Mouse (Mus musculus): ENCODE measurements around the gene Wdr12. TPM values are rescaled to one million over a fixed set of nuclear protein-coding genes. Genes with fewer than 3 reads are reported as not detected.
"Not testable (repeated sequence)": the region's sequence is repeated elsewhere in the genome, so short reads cannot be mapped to it uniquely, and the experiment has no call there.

Gene Wdr12
- total RNA-seq (2015; ENCODE audit: low replicate concordance) (7.6 and 14.3 TPM in 2 replicates), total RNA-seq (2017; ENCODE audit: low replicate concordance) (8.5 and 14.1 TPM in 2 replicates)

DNA sequence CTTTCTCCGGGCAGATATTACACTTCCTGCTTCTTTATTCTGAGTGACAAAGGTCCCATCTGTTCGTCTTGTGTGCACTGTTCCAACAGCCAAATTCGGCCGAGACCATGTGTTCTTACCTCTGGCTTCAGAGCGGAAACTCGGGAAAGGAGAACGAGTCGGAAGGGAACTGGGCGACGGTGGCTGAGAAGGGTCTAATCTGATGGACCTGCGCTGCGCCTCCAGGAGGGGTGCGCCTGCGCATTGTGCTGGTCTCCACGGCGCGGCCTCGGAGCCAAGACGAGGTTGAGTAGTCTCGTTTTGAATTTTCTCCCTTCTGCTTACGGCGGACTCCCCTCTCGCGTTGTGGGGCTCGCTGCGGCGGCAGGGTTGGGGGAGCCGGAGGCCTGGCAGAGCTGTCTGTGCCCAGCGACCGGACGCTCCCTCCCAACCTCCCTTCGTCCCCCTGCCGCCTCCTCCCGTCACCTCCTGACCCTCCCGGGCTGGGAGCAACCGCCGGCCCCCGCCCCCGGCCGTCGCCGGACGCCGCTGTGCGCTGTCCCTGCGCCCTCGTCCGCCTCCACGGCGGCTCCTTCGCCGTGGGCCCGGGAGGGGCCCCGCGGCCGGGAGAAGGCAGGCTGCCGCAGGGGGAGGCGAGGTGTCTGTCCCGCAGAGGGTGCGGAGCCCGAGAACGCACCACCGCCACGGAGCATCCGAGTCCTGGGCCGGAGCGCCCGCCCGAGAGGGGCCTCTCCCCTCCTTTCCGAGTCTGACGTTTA, at the start of gene Wdr12, which contains the start of gene Carf:
Wdr12 (minus strand) TSS at position 622 of the 758 bp plus-strand sequence.
Carf (plus strand) TSS at position 224 of the 758 bp plus-strand sequence.
- ATAC-seq (replicated peaks; ENCODE audit: low FRiP score, poor library complexity, severe bottlenecking), result peak; percentile 93

- no peak for ATAC-seq (replicated peaks; ENCODE audit: low FRiP score, poor library complexity, severe bottlenecking)
Measured at GRCm38 (mm10) chr1:60137346-60137745, 38.9 kb upstream of the Wdr12 start.

- no peak for ATAC-seq (replicated peaks; ENCODE audit: low FRiP score, poor library complexity, severe bottlenecking)
Measured at GRCm38 (mm10) chr1:60117721-60118455, 19.4 kb upstream of the Wdr12 start.

GRCm38 (mm10) chr1:60104582-60104981, 6.1 kb upstream of the Wdr12 start:
- ATAC-seq (replicated peaks; ENCODE audit: low FRiP score, poor library complexity, severe bottlenecking), result no peak

DNA sequence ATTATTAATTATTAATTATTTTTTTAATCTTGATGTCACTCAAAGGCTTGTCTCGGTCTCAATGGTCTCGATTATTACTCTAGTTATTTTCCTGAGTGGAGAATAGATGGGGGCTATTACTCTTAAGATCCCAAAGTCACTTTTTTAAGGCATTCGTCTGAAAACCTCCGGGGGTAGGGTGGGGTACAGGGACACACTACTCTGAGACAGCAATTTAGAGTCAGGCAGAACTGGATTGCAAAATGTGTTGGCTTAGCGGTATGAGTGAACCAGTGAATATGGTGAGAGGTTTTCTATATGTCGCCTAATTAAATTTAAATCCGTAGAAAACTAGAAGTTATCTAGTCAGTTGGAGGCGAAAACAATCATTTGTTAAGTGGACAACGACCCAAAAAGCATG, 394 bp upstream of the Wdr12 start:
- no peak for ATAC-seq (replicated peaks; ENCODE audit: low FRiP score, poor library complexity, severe bottlenecking)

GRCm38 (mm10) chr1:60097277-60098023, 995 bp downstream of the Wdr12 start:
- peak; percentile 72 for ATAC-seq (replicated peaks; ENCODE audit: low FRiP score, poor library complexity, severe bottlenecking)

- ATAC-seq (replicated peaks; ENCODE audit: low FRiP score, poor library complexity, severe bottlenecking), result no peak
Measured at GRCm38 (mm10) chr1:60096572-60097276, 1.7 kb downstream of the Wdr12 start.

DNA sequence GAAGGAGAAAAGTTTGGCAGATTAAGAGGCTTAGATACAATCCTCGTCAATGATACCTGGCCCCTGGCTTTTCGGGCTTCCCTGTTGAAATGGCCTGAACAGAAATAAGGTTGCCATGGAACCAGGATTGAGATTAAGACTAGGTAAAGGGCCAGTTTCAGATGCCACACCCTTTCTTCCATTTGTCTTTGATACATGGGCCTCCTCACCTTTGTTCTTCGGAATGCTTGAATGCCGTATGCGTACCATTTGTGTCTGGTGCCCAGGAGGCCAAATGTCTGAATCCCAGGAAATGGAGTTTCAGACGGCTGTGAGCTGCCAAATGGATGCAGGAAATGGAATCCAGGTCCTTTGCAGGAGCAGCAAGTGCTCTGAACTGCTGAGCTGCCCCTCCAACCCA, 22.0 kb downstream of the Wdr12 start:
- no peak for ATAC-seq (replicated peaks; ENCODE audit: low FRiP score, poor library complexity, severe bottlenecking)

GRCm38 (mm10) chr1:60075590-60075989, 22.9 kb downstream of the Wdr12 start:
- no peak for ATAC-seq (replicated peaks; ENCODE audit: low FRiP score, poor library complexity, severe bottlenecking)

GRCm38 (mm10) chr1:60074935-60075334, 23.5 kb downstream of the Wdr12 start:
- no peak for ATAC-seq (replicated peaks; ENCODE audit: low FRiP score, poor library complexity, severe bottlenecking)

DNA sequence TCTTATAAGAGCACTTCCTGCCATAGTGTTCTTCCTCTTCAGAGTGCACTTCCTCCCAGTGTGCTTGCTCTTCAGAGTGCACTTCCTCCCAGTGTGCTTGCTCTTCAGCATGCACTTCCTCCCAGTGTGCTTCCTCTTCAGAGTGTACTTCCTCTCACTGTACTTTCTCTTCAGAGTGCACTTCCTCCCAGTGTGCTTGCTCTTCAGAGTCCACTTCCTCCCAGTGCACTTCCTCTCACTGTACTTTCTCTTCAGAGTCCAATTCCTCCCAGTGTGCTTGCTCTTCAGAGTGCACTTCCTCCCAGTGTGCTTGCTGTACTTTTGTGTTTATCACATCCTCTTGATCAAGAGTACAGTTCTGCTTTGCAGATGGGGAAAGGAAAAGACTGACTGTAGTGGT, 27.7 kb downstream of the Wdr12 start:
- not testable (repeated sequence) for ATAC-seq (replicated peaks; ENCODE audit: low FRiP score, poor library complexity, severe bottlenecking)

DNA sequence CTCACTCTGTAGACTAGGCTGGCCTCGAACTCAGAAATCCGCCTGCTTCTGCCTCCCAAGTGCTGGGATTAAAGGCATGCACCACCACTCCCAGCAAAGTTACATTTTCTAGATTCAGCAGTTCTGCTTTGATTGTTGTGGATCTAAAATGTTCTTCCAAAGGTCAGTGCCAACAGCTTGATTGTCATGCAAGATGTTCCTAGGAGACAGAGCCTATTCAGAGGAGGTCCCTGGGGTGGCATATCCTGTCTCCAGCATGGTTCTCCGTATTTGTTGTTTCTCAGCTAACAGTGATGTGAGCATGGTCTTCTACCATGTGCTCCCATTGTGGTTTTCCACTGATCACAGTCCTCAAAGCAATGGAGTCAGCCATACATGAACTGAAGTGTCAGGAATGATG, 42.1 kb downstream of the Wdr12 start:
- ATAC-seq (replicated peaks; ENCODE audit: low FRiP score, poor library complexity, severe bottlenecking), result no peak

DNA sequence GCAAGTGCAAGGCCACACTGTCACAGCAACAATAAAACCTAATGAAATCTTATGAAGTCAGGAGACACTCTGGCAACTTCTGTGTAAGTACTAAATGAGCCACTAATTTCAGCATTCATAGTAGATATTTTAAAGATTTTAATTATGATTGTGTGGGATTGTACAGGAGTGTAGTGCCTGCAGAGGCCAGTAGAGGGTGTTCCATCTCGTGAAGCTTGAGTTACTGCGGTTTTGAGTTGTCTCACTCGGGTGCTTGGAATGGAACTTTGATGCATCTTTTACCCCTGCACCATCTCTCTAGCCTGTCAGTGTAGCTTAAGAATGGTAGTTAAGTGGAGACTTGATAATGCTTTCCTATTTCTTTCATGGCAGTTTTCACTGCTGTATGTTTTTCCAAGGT, 43.8 kb downstream of the Wdr12 start:
- no peak for ATAC-seq (replicated peaks; ENCODE audit: low FRiP score, poor library complexity, severe bottlenecking)

GRCm38 (mm10) chr1:60047481-60047880, 51.0 kb downstream of the Wdr12 start:
- not testable (repeated sequence) for ATAC-seq (replicated peaks; ENCODE audit: low FRiP score, poor library complexity, severe bottlenecking)

- ATAC-seq (replicated peaks; ENCODE audit: low FRiP score, poor library complexity, severe bottlenecking), result no peak
Measured at GRCm38 (mm10) chr1:60044595-60044994, 53.9 kb downstream of the Wdr12 start.

DNA sequence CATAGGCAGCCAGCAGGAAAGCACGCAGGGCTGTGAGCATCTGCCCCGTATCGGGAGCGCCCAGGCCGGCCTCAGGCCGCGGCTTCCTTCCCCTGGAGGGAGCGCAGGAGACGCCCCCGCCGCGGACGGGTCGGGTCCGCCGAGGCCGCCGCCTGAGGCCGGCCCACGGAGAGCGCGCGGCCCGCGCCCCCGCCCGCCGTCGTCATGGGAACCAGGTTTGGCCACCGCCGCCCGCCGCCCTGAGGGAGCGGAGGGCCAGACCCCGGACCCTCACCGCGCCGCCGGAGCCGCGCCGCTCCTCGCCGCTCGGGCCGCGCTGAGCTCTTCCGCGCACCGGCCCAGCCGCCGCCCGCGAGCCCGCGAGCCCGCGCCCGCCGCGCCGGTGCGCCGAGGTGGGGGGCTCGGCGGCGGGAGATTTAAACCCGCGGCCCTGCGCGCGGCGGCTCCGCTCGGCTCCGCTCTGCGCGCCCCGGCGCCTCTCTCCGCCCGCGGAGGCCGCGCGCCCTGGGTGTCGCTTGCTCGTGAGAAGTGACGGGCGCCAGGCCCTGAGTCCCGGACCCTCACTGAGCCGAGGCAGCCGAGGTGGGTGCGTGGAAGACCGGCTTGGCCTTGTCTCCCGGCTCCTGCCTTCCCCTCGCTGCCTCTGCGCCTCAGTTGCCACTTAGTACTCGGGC, 55.5 kb downstream of the Wdr12 start, which contains the start of gene Ica1l:
Ica1l (minus strand) TSS at position 389 of the 674 bp plus-strand sequence.
- ATAC-seq (replicated peaks; ENCODE audit: low FRiP score, poor library complexity, severe bottlenecking), result no peak

DNA sequence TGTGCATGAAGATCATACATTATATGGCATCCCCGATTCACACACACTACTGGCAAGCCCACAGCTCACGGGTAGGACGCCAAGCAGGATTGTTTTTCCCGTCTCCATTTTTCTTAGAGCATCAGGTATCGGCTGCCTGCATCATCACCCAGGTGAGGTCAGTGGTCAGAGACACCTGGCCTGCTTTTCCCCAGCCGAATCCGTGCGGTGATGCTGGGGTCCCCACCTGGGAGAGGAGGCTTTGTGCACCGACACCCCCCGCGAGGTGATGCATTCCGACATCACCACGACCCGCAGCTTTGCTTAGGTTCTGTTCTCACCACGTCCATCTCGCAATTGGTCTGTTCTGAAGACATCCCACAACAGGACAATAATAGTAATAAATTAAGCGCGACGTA, 56.0 kb downstream of the Wdr12 start:
- no peak for ATAC-seq (replicated peaks; ENCODE audit: low FRiP score, poor library complexity, severe bottlenecking)

DNA sequence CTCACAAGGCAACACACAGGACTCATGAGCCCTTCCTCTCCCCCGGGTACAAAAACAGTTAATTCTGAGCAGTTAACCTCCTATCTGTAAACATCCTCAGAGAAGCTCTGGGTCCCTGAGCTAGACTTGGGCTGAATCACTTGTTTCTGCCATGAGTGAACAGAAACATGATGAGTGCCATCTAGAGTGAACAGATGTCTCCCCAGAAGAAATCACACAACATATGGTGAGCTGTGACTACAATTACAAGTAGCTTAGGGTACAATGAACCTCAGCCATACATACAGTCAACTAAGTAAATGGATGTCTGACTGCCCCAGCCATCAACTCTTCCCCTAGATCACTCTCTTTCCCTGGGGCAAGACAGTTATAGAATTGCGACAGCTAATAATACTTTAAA, 63.4 kb downstream of the Wdr12 start:
- no peak for ATAC-seq (replicated peaks; ENCODE audit: low FRiP score, poor library complexity, severe bottlenecking)
